ENCODE assay signal across 7 mouse cellular contexts in genomic region chr4:134186268-134186667, GRCm38 (mm10). TPM values are rescaled to one million over a fixed set of nuclear protein-coding genes. Genes with fewer than 3 reads are reported as not detected.
DNase-seq lines count a peak whose midpoint lies in the region; ATAC-seq lines count a peak whose summit lies in the region.

No protein-coding gene starts in this region.

- H3K9me3 ChIP-seq in megakaryocyte, embryonic 14.5 days, result no peaks in the 10 kb centered on the region
- H3K9me3 ChIP-seq in embryonic facial prominence, embryonic 15.5 days (replicated peaks), result no peaks in the 10 kb centered on the region
- H3K9me3 ChIP-seq in intestine, embryonic 16.5 days (ENCODE audit: control insufficient read depth, low read length), result no peaks in the 10 kb centered on the region
- H3K9me3 ChIP-seq in neural tube, embryonic 15.5 days (replicated peaks), result no peaks in the 10 kb centered on the region

- peak overlapping the region; percentile 84 for H3K27ac ChIP-seq in embryonic facial prominence, embryonic 15.5 days (replicated peaks)
- peak overlapping the region; percentile 57 for H3K27ac ChIP-seq in intestine, embryonic 16.5 days (ENCODE audit: low read length)
- H3K27ac ChIP-seq in neural tube, embryonic 15.5 days (replicated peaks), result peak overlapping the region; percentile 81

- no peak for DNase-seq in right cerebral cortex, postnatal 14 days

- H3K4me1 ChIP-seq in megakaryocyte, embryonic 14.5 days, result peaks cover 31% of the 10 kb centered on the region
- H3K4me1 ChIP-seq in embryonic facial prominence, embryonic 15.5 days, result peaks cover 10% of the 10 kb centered on the region
- peaks cover 7% of the 10 kb centered on the region for H3K4me1 ChIP-seq in intestine, embryonic 16.5 days (ENCODE audit: control insufficient read depth, insufficient read depth, low read length)
- peaks cover 9% of the 10 kb centered on the region for H3K4me1 ChIP-seq in neural tube, embryonic 15.5 days

- H3K27me3 ChIP-seq in megakaryocyte, embryonic 14.5 days (replicated peaks), result peaks cover 2% of the 10 kb centered on the region
- no peaks in the 10 kb centered on the region for H3K27me3 ChIP-seq in embryonic facial prominence, embryonic 15.5 days
- H3K27me3 ChIP-seq in intestine, embryonic 16.5 days (replicated peaks; ENCODE audit: control insufficient read depth, insufficient read depth, low read length), result no peaks in the 10 kb centered on the region
- H3K27me3 ChIP-seq in neural tube, embryonic 15.5 days (replicated peaks), result no peaks in the 10 kb centered on the region

- H3K4me2 ChIP-seq in embryonic facial prominence, embryonic 15.5 days (replicated peaks), result peak overlapping the region; percentile 83
- H3K4me2 ChIP-seq in intestine, embryonic 16.5 days (ENCODE audit: low read depth, low read length), result peak overlapping the region; percentile 96
- H3K4me2 ChIP-seq in neural tube, embryonic 15.5 days, result peak overlapping the region; percentile 83

- H3K4me3 ChIP-seq in megakaryocyte, embryonic 14.5 days (replicated peaks), result peak overlapping the region; percentile 98
- H3K4me3 ChIP-seq in embryonic facial prominence, embryonic 15.5 days (replicated peaks), result peak overlapping the region; percentile 70
- peak overlapping the region; percentile 79 for H3K4me3 ChIP-seq in intestine, embryonic 16.5 days (ENCODE audit: low read length)
- peak overlapping the region; percentile 80 for H3K4me3 ChIP-seq in neural tube, embryonic 15.5 days (replicated peaks)

- H3K9ac ChIP-seq in embryonic facial prominence, embryonic 15.5 days, result peak overlapping the region; percentile 47
- H3K9ac ChIP-seq in intestine, embryonic 16.5 days (ENCODE audit: low read depth, low read length), result peak overlapping the region; percentile 87
- H3K9ac ChIP-seq in neural tube, embryonic 15.5 days (replicated peaks), result peak overlapping the region; percentile 80

- peaks cover 5% of the 10 kb centered on the region for H3K36me3 ChIP-seq in megakaryocyte, embryonic 14.5 days (replicated peaks; ENCODE audit: low read length)
- no peaks in the 10 kb centered on the region for H3K36me3 ChIP-seq in embryonic facial prominence, embryonic 15.5 days
- H3K36me3 ChIP-seq in intestine, embryonic 16.5 days (ENCODE audit: control insufficient read depth, insufficient read depth, low read length), result no peaks in the 10 kb centered on the region
- no peaks in the 10 kb centered on the region for H3K36me3 ChIP-seq in neural tube, embryonic 15.5 days

- no peak for ATAC-seq in megakaryocyte, adult 5-6 weeks (ENCODE audit: poor library complexity, severe bottlenecking)
- no peak for ATAC-seq in embryonic facial prominence, embryonic 15.5 days (ENCODE audit: insufficient number of reproducible peaks, low FRiP score, low TSS enrichment, low read depth)
- no peak for ATAC-seq in intestine, embryonic 16.5 days
- no peak for ATAC-seq in neural tube, embryonic 15.5 days (ENCODE audit: low FRiP score)
- ATAC-seq in monocyte, adult 5-6 weeks (replicated peaks; ENCODE audit: insufficient number of reproducible peaks, low FRiP score, low TSS enrichment, poor library complexity, severe bottlenecking), result no peak

- under 1% methylated on average over 22 of the region's 22 CpGs for WGBS in embryonic facial prominence, embryonic 15.5 days
- WGBS in intestine, embryonic 16.5 days, result under 1% methylated on average over 22 of the region's 22 CpGs
- whole genome bisulfite sequencing in neural tube, embryonic 15.5 days, result under 1% methylated on average over 22 of the region's 22 CpGs

RNA-seq across cellular contexts. Expression of gene Cep85, which starts 0.6 kb away (rescaled TPM):
- polyA plus RNA-seq in megakaryocyte, embryonic 14.5 days (2012; ENCODE audit: insufficient read depth, low replicate concordance), result 10.9 and 19.9 TPM in 2 replicates
- 11.4 and 20.6 TPM in 2 replicates for total RNA-seq in megakaryocyte, adult 5-6 weeks (2015)
- 17.7 TPM in 2 replicates for total RNA-seq in megakaryocyte, adult 5-6 weeks (2017)
- 37.4 and 41.8 TPM in 2 replicates for polyA plus RNA-seq in embryonic facial prominence, embryonic 15.5 days (2015; fragmentation: Nextera tagmentation; extraction: Ambion mirVana)
- polyA plus RNA-seq in intestine, embryonic 16.5 days (2015; fragmentation: Nextera tagmentation; extraction: Ambion mirVana), result 112 and 125 TPM in 2 replicates
- polyA plus RNA-seq in neural tube, embryonic 15.5 days (2015; fragmentation: Nextera tagmentation; extraction: Ambion mirVana), result 18.9 and 34.8 TPM in 2 replicates
- 21.6 to 36.1 TPM (median 24.2 TPM) in 3 replicates for total RNA-seq in monocyte, adult 5-6 weeks (2017)

RNA-seq across cellular contexts. Expression of gene Gm7534, which starts 16.5 kb away (rescaled TPM):
- not detected in 2 replicates for polyA plus RNA-seq in megakaryocyte, embryonic 14.5 days (2012; ENCODE audit: insufficient read depth, low replicate concordance)
- total RNA-seq in megakaryocyte, adult 5-6 weeks (2015), result 0.07 TPM in 1 of 2 replicates, not detected in the other
- total RNA-seq in megakaryocyte, adult 5-6 weeks (2017), result not detected in 2 replicates
- 0.07 and 0.20 TPM in 2 replicates for polyA plus RNA-seq in embryonic facial prominence, embryonic 15.5 days (2015; fragmentation: Nextera tagmentation; extraction: Ambion mirVana)
- polyA plus RNA-seq in intestine, embryonic 16.5 days (2015; fragmentation: Nextera tagmentation; extraction: Ambion mirVana), result not detected in 2 replicates
- not detected in 2 replicates for polyA plus RNA-seq in neural tube, embryonic 15.5 days (2015; fragmentation: Nextera tagmentation; extraction: Ambion mirVana)
- total RNA-seq in monocyte, adult 5-6 weeks (2017), result not detected in 3 replicates

RNA-seq across cellular contexts. Expression of gene Catsper4, which starts 40.9 kb away (rescaled TPM):
- not detected in 2 replicates for polyA plus RNA-seq in megakaryocyte, embryonic 14.5 days (2012; ENCODE audit: insufficient read depth, low replicate concordance)
- not detected in 2 replicates for total RNA-seq in megakaryocyte, adult 5-6 weeks (2015)
- not detected in 2 replicates for total RNA-seq in megakaryocyte, adult 5-6 weeks (2017)
- polyA plus RNA-seq in embryonic facial prominence, embryonic 15.5 days (2015; fragmentation: Nextera tagmentation; extraction: Ambion mirVana), result 0.19 TPM in 1 of 2 replicates, not detected in the other
- 0.37 and 0.60 TPM in 2 replicates for polyA plus RNA-seq in intestine, embryonic 16.5 days (2015; fragmentation: Nextera tagmentation; extraction: Ambion mirVana)
- not detected in 2 replicates for polyA plus RNA-seq in neural tube, embryonic 15.5 days (2015; fragmentation: Nextera tagmentation; extraction: Ambion mirVana)
- not detected in 3 replicates for total RNA-seq in monocyte, adult 5-6 weeks (2017)

RNA-seq across cellular contexts. Expression of gene Cnksr1, which starts 51.9 kb away (rescaled TPM):
- polyA plus RNA-seq in megakaryocyte, embryonic 14.5 days (2012; ENCODE audit: insufficient read depth, low replicate concordance), result not detected in 2 replicates
- total RNA-seq in megakaryocyte, adult 5-6 weeks (2015), result 0.11 TPM in 1 of 2 replicates, not detected in the other
- total RNA-seq in megakaryocyte, adult 5-6 weeks (2017), result not detected in 2 replicates
- 6.1 and 6.7 TPM in 2 replicates for polyA plus RNA-seq in embryonic facial prominence, embryonic 15.5 days (2015; fragmentation: Nextera tagmentation; extraction: Ambion mirVana)
- polyA plus RNA-seq in intestine, embryonic 16.5 days (2015; fragmentation: Nextera tagmentation; extraction: Ambion mirVana), result 16.9 and 18.3 TPM in 2 replicates
- polyA plus RNA-seq in neural tube, embryonic 15.5 days (2015; fragmentation: Nextera tagmentation; extraction: Ambion mirVana), result 0.20 and 1.4 TPM in 2 replicates
- total RNA-seq in monocyte, adult 5-6 weeks (2017), result not detected in 3 replicates

RNA-seq across cellular contexts. Expression of gene E130218I03Rik, which starts 57.2 kb away (rescaled TPM):
- not detected in 2 replicates for polyA plus RNA-seq in megakaryocyte, embryonic 14.5 days (2012; ENCODE audit: insufficient read depth, low replicate concordance)
- total RNA-seq in megakaryocyte, adult 5-6 weeks (2015), result not detected in 2 replicates
- not detected in 2 replicates for total RNA-seq in megakaryocyte, adult 5-6 weeks (2017)
- 0.30 and 0.33 TPM in 2 replicates for polyA plus RNA-seq in embryonic facial prominence, embryonic 15.5 days (2015; fragmentation: Nextera tagmentation; extraction: Ambion mirVana)
- polyA plus RNA-seq in intestine, embryonic 16.5 days (2015; fragmentation: Nextera tagmentation; extraction: Ambion mirVana), result 0.28 and 0.34 TPM in 2 replicates
- polyA plus RNA-seq in neural tube, embryonic 15.5 days (2015; fragmentation: Nextera tagmentation; extraction: Ambion mirVana), result 0.42 TPM in 1 of 2 replicates, not detected in the other
- 1.4 TPM in 1 of 3 replicates, not detected in the others for total RNA-seq in monocyte, adult 5-6 weeks (2017)
